ENCODE assay signal across 9 mouse cellular contexts in the genomic region with DNA sequence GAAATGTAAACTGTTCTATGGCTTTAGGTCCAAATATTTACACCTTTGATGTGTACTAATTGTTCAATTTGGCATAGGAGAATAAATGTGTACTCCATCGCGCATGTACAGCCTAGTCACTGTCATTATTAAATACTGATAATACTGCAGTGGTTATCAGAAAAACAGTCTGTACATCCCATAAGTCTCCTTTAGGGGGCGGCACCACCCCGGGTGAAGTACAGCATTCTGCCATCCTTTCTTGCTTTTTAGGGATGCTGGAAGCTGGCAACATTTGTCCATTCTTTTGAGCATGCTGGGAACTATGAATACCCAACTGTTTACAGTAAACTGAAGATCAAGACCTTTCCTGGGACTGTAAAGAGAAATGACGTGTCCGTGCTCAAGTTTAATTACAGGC.
DNase-seq lines count a peak whose midpoint lies in the region; ATAC-seq and TF ChIP-seq lines count a peak whose summit lies in the region.
"Had no signal": no experiment of that assay in that cellular context is flagged by ENCODE, and none has a peak within 500 bp of the region (broad histone marks: within the 10 kb centered on the region; RNA-seq: fewer than 3 reads in every experiment).

No protein-coding gene starts in this region.

- no peak for DNase-seq in midbrain, embryonic 11.5 days (ENCODE audit: low spot score, missing footprints)
- peak; percentile 50 for DNase-seq in cerebellum, adult 11 months
- peak; percentile 29 to 65 for DNase-seq in layer of hippocampus, adult 8-10 months (ENCODE audit: low spot score in 2 of 2)
- peak; percentile 45 for DNase-seq in right cerebral cortex, postnatal 25 days
- DNase-seq in lung, adult 2 months = no peak
- DNase-seq in c-Kit-positive CD71-positive TER-119-positive erythroid progenitor cells, embryonic 14.5 days (ENCODE audit: low spot score) = no peak
- DNase-seq: liver had no signal

- H3K27me3 ChIP-seq in midbrain, embryonic 11.5 days (ENCODE audit: control insufficient read depth, insufficient read depth, low read length) = no peaks in the 10 kb centered on the region
- H3K27me3 ChIP-seq in midbrain, embryonic 13.5 days = no peaks in the 10 kb centered on the region

- no peak for TF ChIP-seq POLR2A in lung, adult 2 months (IDR thresholded peaks at IDR 0.05; ENCODE audit: borderline replicate concordance, extremely low read depth, low read depth, low read length)

- no peaks in the 10 kb centered on the region for H3K9me3 ChIP-seq in midbrain, embryonic 11.5 days (ENCODE audit: control insufficient read depth, low read length)
- H3K9me3 ChIP-seq in midbrain, embryonic 13.5 days = no peaks in the 10 kb centered on the region

- WGBS in midbrain, embryonic 11.5 days = 61% methylated on average over 6 of the region's 6 CpGs
- 62% methylated on average over 6 of the region's 6 CpGs for WGBS in midbrain, embryonic 13.5 days
- WGBS in lung, adult 2 months = 69% methylated on average over 6 of the region's 6 CpGs

- peak; percentile 16; the same call in 1 of the 2 replicates for ATAC-seq in midbrain, embryonic 11.5 days (ENCODE audit: low FRiP score)
- no peak for ATAC-seq in midbrain, embryonic 13.5 days
- no peak for ATAC-seq in erythroblast, adult 5-6 weeks (replicated peaks; ENCODE audit: low FRiP score, poor library complexity, severe bottlenecking)

- no peak for TF ChIP-seq CTCF in lung, adult 2 months (IDR thresholded peaks at IDR 0.05; ENCODE audit: insufficient read depth, low read length)

- no peak overlapping the region for H3K9ac ChIP-seq in midbrain, embryonic 11.5 days (ENCODE audit: low read length)
- H3K9ac ChIP-seq in midbrain, embryonic 13.5 days (replicated peaks) = no peak overlapping the region

- no peak overlapping the region for H3K4me2 ChIP-seq in midbrain, embryonic 11.5 days
- no peak overlapping the region for H3K4me2 ChIP-seq in midbrain, embryonic 13.5 days (replicated peaks)

- H3K4me3 ChIP-seq in midbrain, embryonic 11.5 days (ENCODE audit: low read depth, low read length) = no peak overlapping the region
- H3K4me3 ChIP-seq in midbrain, embryonic 13.5 days (replicated peaks) = no peak overlapping the region
- H3K4me3 ChIP-seq in lung, adult 2 months (replicated peaks; ENCODE audit: extremely low read depth, low read depth, low read length) = no peak overlapping the region

- H3K27ac ChIP-seq in midbrain, embryonic 11.5 days (ENCODE audit: low read depth, low read length) = no peak overlapping the region
- no peak overlapping the region for H3K27ac ChIP-seq in midbrain, embryonic 13.5 days

- no peaks in the 10 kb centered on the region for H3K4me1 ChIP-seq in midbrain, embryonic 11.5 days (ENCODE audit: control insufficient read depth, insufficient read depth, low read length)
- H3K4me1 ChIP-seq in midbrain, embryonic 13.5 days (replicated peaks) = no peaks in the 10 kb centered on the region
- H3K4me1 ChIP-seq in lung, adult 2 months (ENCODE audit: control insufficient read depth, insufficient read depth, low read length) = no peaks in the 10 kb centered on the region

- H3K36me3 ChIP-seq in midbrain, embryonic 11.5 days (ENCODE audit: control insufficient read depth, insufficient read depth, low read length) = no peaks in the 10 kb centered on the region
- H3K36me3 ChIP-seq in midbrain, embryonic 13.5 days = no peaks in the 10 kb centered on the region

Comparison
In these comparisons a context has a peak if more than half of its experiments do, and no peak if none do; other contexts are left out.
1. DNase-seq: peak in cerebellum, adult 11 months (single experiment), layer of hippocampus, adult 8-10 months (2 of 2) and right cerebral cortex, postnatal 25 days (single experiment); none in midbrain, embryonic 11.5 days (single experiment), lung, adult 2 months (single experiment) and c-Kit-positive CD71-positive TER-119-positive erythroid progenitor cells, embryonic 14.5 days (single experiment).